Mouse (Mus musculus): Measurements from ENCODE around the gene 1600002K03Rik.

- TF ChIP-seq EP300 (optimal IDR thresholded peaks at IDR 0.05) = no peak
- no peak for TF ChIP-seq CTCF (IDR thresholded peaks at IDR 0.05; ENCODE audit: low read depth)
Observed at GRCm38 (mm10) chr10:80170052-80170451, 2.7 kb upstream of the 1600002K03Rik start.
